In genomic region chr9:107644495-107645152, GRCm38 (mm10) we compare ENCODE assay signal across 8 mouse cellular contexts. TPM values are rescaled to one million over a fixed set of nuclear protein-coding genes. Genes with fewer than 3 reads are reported as not detected.
DNase-seq lines count a peak whose midpoint lies in the region; ATAC-seq lines count a peak whose summit lies in the region.

No protein-coding gene starts in this region.

- peak; percentile 96 for DNase-seq in ZHBTc4 (ENCODE audit: low read depth, low spot score)
- DNase-seq in gastrocnemius, adult 8-10 months (ENCODE audit: low spot score in 2 of 2) = peak; percentile 81 to 87
- DNase-seq in induced T-regulatory cell, adult 2 months (ENCODE audit: low read depth) = peak; percentile 96
- DNase-seq in left cerebral cortex, postnatal 10 days (ENCODE audit: extremely low spot score in 1 of 2, low spot score in 2 of 2) = peak; percentile 87 to 94
- peak; percentile 91 to 94 for DNase-seq in right cerebral cortex, postnatal 10 days (ENCODE audit: low spot score in 2 of 2)
- DNase-seq in urinary bladder, postnatal 14 days (ENCODE audit: low spot score) = peak; percentile 93

- intact Hi-C loops in left cerebral cortex, postnatal 10 days (cut with DNase I) = loop anchor here (1.0 to 2.0 kb wide), 3 partner anchors 32 to 94 kb away; no protein-coding TSS in a partner anchor

- ATAC-seq in common myeloid progenitor, adult 5-6 weeks (replicated peaks; ENCODE audit: low read depth, poor library complexity, severe bottlenecking) = peak; percentile 68
- peak; percentile 83 for ATAC-seq in megakaryocyte progenitor cell, adult 5-6 weeks (replicated peaks; ENCODE audit: poor library complexity)

RNA-seq across cellular contexts. Expression of gene Gnai2, which starts 9.5 kb away (rescaled TPM):
- total RNA-seq in common myeloid progenitor, adult 5-6 weeks (2017) = 319 and 345 TPM in 2 replicates
- 10 to 100 TPM; 62.4 to 78.5 (median 71.2) TPM for total RNA-seq in gastrocnemius, adult 8-10 months (2022)
- total RNA-seq in left cerebral cortex, postnatal 10 days (2021) = 100 to 1,000 TPM; 229 to 244 TPM
- 333 and 362 TPM in 2 replicates for total RNA-seq in megakaryocyte progenitor cell, adult 5-6 weeks (2015)
- total RNA-seq in megakaryocyte progenitor cell, adult 5-6 weeks (2017) = 423 and 432 TPM in 2 replicates

RNA-seq across cellular contexts. Expression of gene Slc38a3, which starts 24.7 kb away (rescaled TPM):
- not detected in 2 replicates for total RNA-seq in common myeloid progenitor, adult 5-6 weeks (2017)
- 10 to 100 TPM; 37.4 to 49.3 (median 45.9) TPM for total RNA-seq in gastrocnemius, adult 8-10 months (2022)
- total RNA-seq in left cerebral cortex, postnatal 10 days (2021) = 10 to 100 TPM; 84.1 to 90.3 TPM
- not detected in 2 replicates for total RNA-seq in megakaryocyte progenitor cell, adult 5-6 weeks (2015)
- not detected in 2 replicates for total RNA-seq in megakaryocyte progenitor cell, adult 5-6 weeks (2017)

RNA-seq across cellular contexts. Expression of gene Gnat1, which starts 34.9 kb away (rescaled TPM):
- not detected in 2 replicates for total RNA-seq in common myeloid progenitor, adult 5-6 weeks (2017)
- not detected for total RNA-seq in gastrocnemius, adult 8-10 months (2022)
- total RNA-seq in left cerebral cortex, postnatal 10 days (2021) = under 1 TPM; 0.32 to 0.93 TPM
- 0.12 TPM in 1 of 2 replicates, not detected in the other for total RNA-seq in megakaryocyte progenitor cell, adult 5-6 weeks (2015)
- not detected in 2 replicates for total RNA-seq in megakaryocyte progenitor cell, adult 5-6 weeks (2017)

RNA-seq across cellular contexts. Expression of gene Sema3b, which starts 35.6 kb away (rescaled TPM):
- total RNA-seq in common myeloid progenitor, adult 5-6 weeks (2017) = not detected in 2 replicates
- total RNA-seq in gastrocnemius, adult 8-10 months (2022) = 10 to 100 TPM in 2 of 4 experiments, 1 to 10 TPM in 2; 8.7 to 12.4 (median 10.1) TPM
- total RNA-seq in left cerebral cortex, postnatal 10 days (2021) = 1 to 10 TPM; 2.7 to 2.9 TPM
- total RNA-seq in megakaryocyte progenitor cell, adult 5-6 weeks (2015) = not detected in 2 replicates
- not detected in 2 replicates for total RNA-seq in megakaryocyte progenitor cell, adult 5-6 weeks (2017)

RNA-seq across cellular contexts. Expression of gene Ifrd2, which starts 57.2 kb away (rescaled TPM):
- total RNA-seq in common myeloid progenitor, adult 5-6 weeks (2017) = 59.3 and 59.7 TPM in 2 replicates
- total RNA-seq in gastrocnemius, adult 8-10 months (2022) = 10 to 100 TPM; 51.3 to 56.2 (median 54.0) TPM
- total RNA-seq in left cerebral cortex, postnatal 10 days (2021) = 10 to 100 TPM; 10.1 to 12.5 TPM
- total RNA-seq in megakaryocyte progenitor cell, adult 5-6 weeks (2015) = 68.0 and 93.4 TPM in 2 replicates
- total RNA-seq in megakaryocyte progenitor cell, adult 5-6 weeks (2017) = 31.5 and 72.4 TPM in 2 replicates

Comparison
In these comparisons a context has a peak if more than half of its experiments do, and no peak if none do; other contexts are left out.
1. Peak in every context shown above with its lines: DNase-seq and ATAC-seq.
2. RNA of gene Slc38a3, which starts 24.7 kb away (total RNA-seq): 84.1 to 90.3 TPM in left cerebral cortex, postnatal 10 days and 37.4 to 49.3 TPM in gastrocnemius, adult 8-10 months; not detected in common myeloid progenitor, adult 5-6 weeks and not detected in megakaryocyte progenitor cell, adult 5-6 weeks; every median in the first group is over 10 times any median in the second.